ENCODE assay signal across 29 mouse cellular contexts in genomic region chr17:18189732-18190131, GRCm38 (mm10). TPM values are rescaled to one million over a fixed set of nuclear protein-coding genes. Genes with fewer than 3 reads are reported as not detected.
DNase-seq lines count a peak whose midpoint lies in the region; ATAC-seq lines count a peak whose summit lies in the region.
"Had no signal": no experiment of that assay in that cellular context is flagged by ENCODE, and none has a peak within 500 bp of the region (broad histone marks: within the 10 kb centered on the region; RNA-seq: fewer than 3 reads in every experiment).

No protein-coding gene starts in this region.

- peak; percentile 62 for ATAC-seq in CD4-positive, CD25-positive, alpha-beta regulatory T cell, adult 4 months
- ATAC-seq in inflammation-experienced regulatory T-cells, adult 6 months: peak; percentile 77
- ATAC-seq: forebrain, embryonic 14.5 days; forebrain, embryonic 16.5 days; Patski had no signal

- DNase-seq in left cerebral cortex, postnatal 10 days (ENCODE audit: extremely low spot score in 1 of 2, low spot score in 2 of 2): no peak
- no peak for DNase-seq in MN1 (ENCODE audit: low spot score)
- DNase-seq in adrenal gland, adult (ENCODE audit: inconsistent age in 2 of 2, low spot score in 1 of 2): no peak
- DNase-seq: adrenal gland, adult 8-10 months; adrenal gland, postnatal 14 days; adrenal gland, postnatal 36 days; cerebellum, adult 11-12 months; cerebellum, adult 2 months; cerebellum, adult 9-10 months; cerebellum, postnatal 14 days; cerebellum, postnatal 36 days; embryo, embryonic 11 days had no signal

- intact Hi-C loops in left cerebral cortex, postnatal 10 days (cut with DNase I): no loop called here

RNA-seq across cellular contexts. Expression of gene Vmn2r92, which starts 38.0 kb away (rescaled TPM):
- under 1 TPM in 1 of 2 experiments, not detected in 1; 0.09 TPM for polyA plus RNA-seq in CD4-positive, CD25-positive, alpha-beta regulatory T cell, adult 4 months (2017; shearing (Covaris generic))
- under 1 TPM in 2 of 3 experiments, not detected in 1; 0.05 TPM for polyA plus RNA-seq in inflammation-experienced regulatory T-cells, adult 6 months (2017; shearing (Covaris generic))
- not detected for total RNA-seq in left cerebral cortex, postnatal 10 days (2021)
- total RNA-seq: adrenal gland, adult 18-20 months; adrenal gland, adult 8-10 months; adrenal gland, postnatal 14 days; adrenal gland, postnatal 36 days; common myeloid progenitor, adult 5-6 weeks; ES-E14; MEL had no signal
- polyA plus RNA-seq: C2C12; cerebellum, adult 2 months; embryonic facial prominence, embryonic 11.5 days; embryonic facial prominence, embryonic 13.5 days; embryonic facial prominence, embryonic 15.5 days; erythroblast, embryonic 14.5 days; forebrain, embryonic 10.5 days; forebrain, embryonic 12.5 days; forebrain, embryonic 14.5 days; forebrain, embryonic 16.5 days; frontal cortex, adult 2 months had no signal
